Mouse (Mus musculus): Measurements from ENCODE around the gene Fus.

- no peak for TF ChIP-seq CTCF (IDR thresholded peaks at IDR 0.05; ENCODE audit: extremely low read depth, insufficient read depth, low read length)
- TF ChIP-seq POLR2A (IDR thresholded peaks at IDR 0.05; ENCODE audit: extremely low read depth, insufficient read depth, low read length) = no peak
Observed at GRCm38 (mm10) chr7:128016650-128017049, 49.4 kb downstream of the Fus start.

All from cortical plate, adult 2 months (tissue).